Mouse (Mus musculus) effector memory CD4-positive, alpha-beta T cell, adult 7 months (primary cell): ENCODE data around the gene Olfr25. TPM values are rescaled to one million over a fixed set of nuclear protein-coding genes. Genes with fewer than 3 reads are reported as not detected.

Experiments used
- polyA plus RNA-seq: library from polyadenylated mRNA; unstranded; fragments of 100-300 nt; shearing (Covaris generic); gene quantifications from one replicate; pipeline ENCODE4 v1.2.1, GENCODE M21; 2017

Olfr25 gene
- not detected for polyA plus RNA-seq

DNA sequence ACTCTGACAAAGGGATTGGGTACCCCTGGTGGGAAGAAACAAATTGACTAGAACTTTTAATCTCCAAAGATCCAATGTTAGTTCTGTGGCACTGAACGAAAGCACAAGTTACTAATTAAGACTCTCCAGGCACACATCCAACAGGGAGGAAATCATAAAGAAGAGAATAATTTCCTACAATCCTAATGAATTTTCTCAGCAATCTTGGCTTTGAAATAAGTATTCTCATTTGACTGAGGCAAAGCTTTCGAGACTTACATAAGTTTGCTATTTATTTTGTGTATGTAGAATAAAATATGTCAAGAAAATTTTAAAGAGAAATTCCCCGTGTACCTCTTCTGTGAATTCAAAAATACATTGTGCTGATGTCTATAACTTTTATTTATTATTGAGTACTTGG, at the start of gene Olfr25:
Olfr25 (plus strand) TSS at position 301 of the 400 bp plus-strand sequence.

DNA sequence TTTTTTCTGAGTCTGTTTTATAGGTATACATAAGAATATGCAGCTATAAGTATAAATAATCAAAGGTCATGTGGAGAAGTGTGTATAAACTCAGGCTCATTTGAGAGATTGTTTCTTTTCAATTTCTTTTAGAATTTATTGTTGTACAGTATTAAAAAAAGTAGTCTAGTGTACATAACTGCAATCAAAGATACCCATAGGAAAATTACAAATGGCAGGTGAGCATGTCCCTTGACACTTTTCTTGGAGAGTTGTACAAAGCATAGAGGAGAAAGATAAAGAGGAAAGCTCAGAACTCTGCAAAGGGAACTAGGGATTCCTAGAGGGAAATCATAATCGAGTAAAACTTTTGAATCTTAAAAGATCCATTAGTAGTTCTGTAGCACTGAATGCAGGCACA, 38.1 kb upstream of the Olfr25 start, which contains the start of gene Olfr896-ps1:
Olfr896-ps1 (plus strand) TSS at position 301 of the 400 bp plus-strand sequence.

DNA sequence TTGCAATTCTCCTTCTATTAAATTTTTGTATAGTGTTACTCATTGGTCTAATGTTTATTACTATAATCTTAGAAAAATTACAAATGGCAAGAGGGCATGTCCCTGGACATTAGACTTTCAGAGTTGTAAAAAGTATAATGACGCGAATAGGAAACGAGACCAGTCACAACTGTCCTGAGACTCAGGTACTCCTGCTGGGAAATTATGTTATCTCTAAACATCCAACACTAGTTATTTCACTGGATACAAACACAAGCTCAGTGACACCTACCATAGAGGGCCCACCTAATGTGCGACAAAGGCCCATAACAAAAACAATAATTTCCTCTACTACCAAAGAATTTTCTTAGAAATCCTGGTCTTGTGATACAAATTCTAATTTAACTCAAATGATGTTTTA, 19.3 kb downstream of the Olfr25 start, which contains the start of gene Olfr898:
Olfr898 (plus strand) TSS at position 301 of the 400 bp plus-strand sequence.

DNA sequence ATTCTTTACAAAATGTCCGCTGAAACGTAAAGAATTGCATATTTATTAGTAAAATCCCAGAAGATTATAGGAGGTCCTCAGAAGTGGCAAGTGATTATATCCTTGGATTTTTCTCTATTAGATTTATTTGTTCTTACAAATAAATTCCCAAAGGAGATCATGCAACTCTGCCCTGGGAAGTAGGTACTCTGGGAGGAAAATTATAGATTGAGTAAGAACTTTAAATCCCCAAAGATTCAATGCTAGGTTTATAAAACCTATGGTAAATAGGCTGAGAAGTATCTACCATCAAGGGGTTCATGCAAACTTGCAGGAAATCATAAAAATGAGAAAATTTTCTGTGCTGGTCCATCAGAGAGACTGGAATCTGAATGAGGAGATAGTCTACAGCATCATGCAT, 37.7 kb downstream of the Olfr25 start, which contains the start of gene Olfr250:
Olfr250 (plus strand) TSS at position 301 of the 400 bp plus-strand sequence.

DNA sequence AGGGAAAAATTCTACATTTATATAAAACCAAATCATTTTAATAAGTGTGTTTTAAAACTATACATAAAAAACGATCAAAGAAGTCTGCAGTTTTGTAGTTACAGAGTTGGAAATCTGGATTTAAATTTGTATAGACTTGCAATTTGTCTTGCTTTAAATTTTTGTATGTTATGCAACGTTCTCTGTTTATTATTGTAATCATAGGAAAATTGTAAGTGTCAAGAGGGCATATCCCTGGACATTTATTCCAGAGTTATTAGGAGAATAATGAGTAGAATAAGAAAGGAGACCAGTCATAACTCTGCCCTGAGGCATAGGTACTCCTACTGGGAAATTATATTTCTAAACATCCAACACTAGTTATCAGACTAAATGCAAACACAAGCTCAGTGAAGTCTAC, 47.9 kb downstream of the Olfr25 start, which contains the start of gene Olfr251:
Olfr251 (plus strand) TSS at position 301 of the 400 bp plus-strand sequence.

Other genes with a start within 250 kb of the Olfr25 start
- gene Olfr887, start 245.0 kb upstream of the Olfr25 start, polyA plus RNA-seq = 0.56 TPM
- gene Olfr888, start 220.9 kb upstream of the Olfr25 start, polyA plus RNA-seq = not detected
- gene Olfr889, start 213.9 kb upstream of the Olfr25 start, polyA plus RNA-seq = not detected
- gene Olfr890, start 186.5 kb upstream of the Olfr25 start, polyA plus RNA-seq = 0.55 TPM
- gene Olfr891, start 148.2 kb upstream of the Olfr25 start, polyA plus RNA-seq = not detected
- not detected for gene Olfr893, start 120.7 kb upstream of the Olfr25 start, polyA plus RNA-seq
- not detected for gene Olfr894, start 111.0 kb upstream of the Olfr25 start, polyA plus RNA-seq
- not detected for gene Olfr143, start 76.3 kb upstream of the Olfr25 start, polyA plus RNA-seq
- gene Olfr895, start 61.2 kb upstream of the Olfr25 start, polyA plus RNA-seq = not detected
- gene Olfr896-ps1, start 38.0 kb upstream of the Olfr25 start, polyA plus RNA-seq = not detected
- 0.34 TPM for gene Olfr898, start 19.4 kb downstream of the Olfr25 start, polyA plus RNA-seq
- gene Olfr250, start 37.8 kb downstream of the Olfr25 start, polyA plus RNA-seq = not detected
- 0.17 TPM for gene Olfr251, start 48.0 kb downstream of the Olfr25 start, polyA plus RNA-seq
- not detected for gene Olfr147, start 72.6 kb downstream of the Olfr25 start, polyA plus RNA-seq
- not detected for gene Olfr901, start 100.4 kb downstream of the Olfr25 start, polyA plus RNA-seq
- not detected for gene Olfr902, start 118.6 kb downstream of the Olfr25 start, polyA plus RNA-seq
- gene Olfr904, start 134.1 kb downstream of the Olfr25 start, polyA plus RNA-seq = 0.12 TPM
- gene Olfr905, start 142.0 kb downstream of the Olfr25 start, polyA plus RNA-seq = 0.20 TPM
- not detected for gene Olfr906, start 158.0 kb downstream of the Olfr25 start, polyA plus RNA-seq
- gene Olfr907, start 166.7 kb downstream of the Olfr25 start, polyA plus RNA-seq = not detected
- gene Olfr911-ps1, start 192.5 kb downstream of the Olfr25 start, polyA plus RNA-seq = not detected
- not detected for gene Olfr910, start 208.8 kb downstream of the Olfr25 start, polyA plus RNA-seq